Mouse (Mus musculus): ENCODE measurements around the gene Auts2. TPM values are rescaled to one million over a fixed set of nuclear protein-coding genes. Genes with fewer than 3 reads are reported as not detected.

Gene Auts2
- polyA plus RNA-seq, 1 experiment: 9.6 TPM

DNA sequence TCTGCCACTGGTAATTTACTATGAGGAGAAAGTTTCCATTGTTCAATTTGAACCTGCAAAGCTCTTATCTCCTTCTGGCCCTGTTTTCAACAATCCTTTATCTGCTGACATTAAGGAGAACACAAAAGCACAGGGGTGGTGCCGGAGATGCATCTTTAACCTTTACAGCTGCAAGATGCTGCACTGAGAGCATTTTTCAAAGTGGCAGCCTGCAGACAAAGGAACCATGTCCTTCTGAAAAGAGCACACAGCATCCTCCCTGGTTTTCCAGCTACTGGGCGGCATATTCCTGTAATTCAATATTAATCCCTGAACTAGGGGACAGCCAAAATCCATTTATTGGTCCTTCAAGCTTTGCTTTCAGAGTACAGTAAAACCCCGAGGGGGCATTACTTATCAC is 248.7 kb downstream of the Auts2 start:
- Histone ChIP-seq H3K4me3 (replicated peaks; ENCODE audit: extremely low read depth, low read depth, low read length) (no peak overlapping the region), H3K4me1 (ENCODE audit: control insufficient read depth, insufficient read depth, low read length) (no peaks in the 10 kb centered on the region)
- TF ChIP-seq POLR2A (IDR thresholded peaks at IDR 0.05; ENCODE audit: borderline replicate concordance, extremely low read depth, low read depth, low read length) (no peak), CTCF (IDR thresholded peaks at IDR 0.05; ENCODE audit: insufficient read depth, low read length) (no peak)
- no peak for DNase-seq
- 69% methylated on average over 3 of the region's 3 CpGs for WGBS

- TF ChIP-seq CTCF (IDR thresholded peaks at IDR 0.05; ENCODE audit: insufficient read depth, low read length) (no peak), POLR2A (IDR thresholded peaks at IDR 0.05; ENCODE audit: borderline replicate concordance, extremely low read depth, low read depth, low read length) (no peak)
- Histone ChIP-seq H3K4me1 (ENCODE audit: control insufficient read depth, insufficient read depth, low read length) (no peaks in the 10 kb centered on the region), H3K4me3 (replicated peaks; ENCODE audit: extremely low read depth, low read depth, low read length) (no peak overlapping the region)
- WGBS: 81% methylated on average over 2 of the region's 2 CpGs
- DNase-seq: no peak
These were observed 250.2 kb downstream of the Auts2 start for GRCm38 (mm10) chr5:132292932-132293331.

GRCm38 (mm10) chr5:132290606-132291535 is 252.3 kb downstream of the Auts2 start:
- H3K4me3 ChIP-seq (replicated peaks; ENCODE audit: extremely low read depth, low read depth, low read length): no peak overlapping the region
- TF ChIP-seq CTCF (IDR thresholded peaks at IDR 0.05; ENCODE audit: insufficient read depth, low read length) (no peak), POLR2A (IDR thresholded peaks at IDR 0.05; ENCODE audit: borderline replicate concordance, extremely low read depth, low read depth, low read length) (no peak)
- no peak for DNase-seq
- H3K4me1 ChIP-seq (ENCODE audit: control insufficient read depth, insufficient read depth, low read length): no peaks in the 10 kb centered on the region
- WGBS: 67% methylated on average over 13 of the region's 13 CpGs

DNA sequence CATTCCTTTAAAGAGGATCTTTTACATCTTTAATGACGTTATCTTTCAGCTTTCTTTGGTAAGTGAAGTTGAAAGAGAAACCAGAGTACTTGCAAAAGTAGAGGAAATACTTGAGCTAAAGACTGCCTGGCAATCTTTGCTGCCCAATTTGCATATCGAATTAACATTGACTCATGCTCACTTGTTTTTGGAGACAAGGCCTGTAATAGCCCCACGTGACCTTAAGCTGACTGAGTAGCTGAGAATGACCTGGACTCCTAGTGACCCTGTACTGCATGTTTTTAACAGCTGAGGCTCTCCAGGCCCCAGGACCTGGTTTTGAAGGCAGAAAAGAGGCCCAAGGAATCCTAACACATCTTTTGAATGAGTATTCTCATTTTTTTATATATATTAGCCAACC is 259.4 kb downstream of the Auts2 start:
- no peak for DNase-seq
- Histone ChIP-seq H3K4me1 (ENCODE audit: control insufficient read depth, insufficient read depth, low read length) (no peaks in the 10 kb centered on the region), H3K4me3 (replicated peaks; ENCODE audit: extremely low read depth, low read depth, low read length) (no peak overlapping the region)
- no peak for TF ChIP-seq POLR2A (IDR thresholded peaks at IDR 0.05; ENCODE audit: borderline replicate concordance, extremely low read depth, low read depth, low read length)
- no peak for TF ChIP-seq CTCF (IDR thresholded peaks at IDR 0.05; ENCODE audit: insufficient read depth, low read length)
- 57% methylated on average over 3 of the region's 3 CpGs for WGBS

DNA sequence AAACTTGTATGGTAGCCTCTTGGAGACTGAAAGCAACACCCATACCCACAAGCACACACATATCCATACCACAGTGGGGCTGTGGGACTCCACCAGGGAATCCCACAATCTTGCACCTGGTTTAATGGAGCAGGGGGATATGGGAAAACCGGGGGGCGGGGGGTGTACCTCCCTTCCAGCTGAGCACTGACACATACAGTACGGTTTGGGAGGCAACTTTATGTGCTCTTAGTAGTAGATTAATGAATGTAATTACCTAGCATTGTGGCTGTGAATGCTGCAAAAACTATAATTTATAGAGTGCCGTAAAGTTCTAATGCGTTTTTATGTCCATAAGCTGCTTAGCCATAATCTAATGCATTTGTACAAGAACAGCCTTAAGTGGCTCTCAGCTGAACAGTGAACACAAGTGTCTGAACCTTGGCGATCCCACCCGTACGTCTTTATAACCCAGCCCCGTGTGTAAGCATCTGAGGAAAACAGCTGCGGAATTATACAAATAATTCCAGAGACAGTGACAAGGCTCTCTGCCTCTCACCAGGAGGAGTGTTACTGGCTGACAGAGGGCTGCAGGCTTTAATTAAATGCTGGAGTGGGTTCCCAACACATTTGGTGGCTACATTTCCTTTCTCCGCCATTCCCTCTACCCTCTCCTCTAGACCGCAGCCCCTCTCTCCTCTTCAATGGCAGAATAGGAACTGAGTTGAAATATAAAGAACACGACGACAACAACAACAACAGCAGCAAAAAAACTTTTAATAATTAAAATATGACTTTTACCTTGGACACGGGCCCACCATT is 268.8 kb downstream of the Auts2 start:
- 78% methylated on average over 15 of the region's 15 CpGs for WGBS
- TF ChIP-seq POLR2A (IDR thresholded peaks at IDR 0.05; ENCODE audit: borderline replicate concordance, extremely low read depth, low read depth, low read length) (no peak), CTCF (IDR thresholded peaks at IDR 0.05; ENCODE audit: insufficient read depth, low read length) (no peak)
- H3K4me1 ChIP-seq (ENCODE audit: control insufficient read depth, insufficient read depth, low read length): no peaks in the 10 kb centered on the region
- no peak for DNase-seq
- H3K4me3 ChIP-seq (replicated peaks; ENCODE audit: extremely low read depth, low read depth, low read length): no peak overlapping the region

- DNase-seq: no peak
- WGBS: 83% methylated on average over 4 of the region's 4 CpGs
- Histone ChIP-seq H3K4me3 (replicated peaks; ENCODE audit: extremely low read depth, low read depth, low read length) (no peak overlapping the region), H3K4me1 (ENCODE audit: control insufficient read depth, insufficient read depth, low read length) (no peaks in the 10 kb centered on the region)
- no peak for TF ChIP-seq CTCF (IDR thresholded peaks at IDR 0.05; ENCODE audit: insufficient read depth, low read length)
These were observed 271.0 kb downstream of the Auts2 start for GRCm38 (mm10) chr5:132272132-132272531.

DNA sequence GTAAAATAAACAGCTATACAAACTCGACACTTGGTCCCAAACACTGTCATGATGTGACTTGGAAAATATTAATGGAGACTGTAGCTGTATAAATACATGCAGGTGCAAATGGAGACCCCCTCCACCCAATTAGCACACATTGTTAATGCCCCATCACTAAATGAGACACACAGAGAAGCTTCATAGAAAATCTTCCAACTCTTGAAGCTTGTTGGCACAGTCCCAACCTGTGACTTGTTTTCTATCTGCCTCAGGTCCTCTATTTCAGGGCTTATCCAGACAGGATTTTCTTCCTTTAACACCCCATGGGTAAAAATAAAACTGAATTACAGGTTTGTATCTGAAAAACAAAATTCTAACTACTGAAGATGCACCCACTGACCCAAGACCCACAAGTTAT is 272.2 kb downstream of the Auts2 start:
- no peaks in the 10 kb centered on the region for H3K4me1 ChIP-seq (ENCODE audit: control insufficient read depth, insufficient read depth, low read length)
- DNase-seq: no peak
- 80% methylated on average over 1 of the region's 1 CpGs for WGBS
- no peak for TF ChIP-seq CTCF (IDR thresholded peaks at IDR 0.05; ENCODE audit: insufficient read depth, low read length)
- H3K4me3 ChIP-seq (replicated peaks; ENCODE audit: extremely low read depth, low read depth, low read length): no peak overlapping the region

DNA sequence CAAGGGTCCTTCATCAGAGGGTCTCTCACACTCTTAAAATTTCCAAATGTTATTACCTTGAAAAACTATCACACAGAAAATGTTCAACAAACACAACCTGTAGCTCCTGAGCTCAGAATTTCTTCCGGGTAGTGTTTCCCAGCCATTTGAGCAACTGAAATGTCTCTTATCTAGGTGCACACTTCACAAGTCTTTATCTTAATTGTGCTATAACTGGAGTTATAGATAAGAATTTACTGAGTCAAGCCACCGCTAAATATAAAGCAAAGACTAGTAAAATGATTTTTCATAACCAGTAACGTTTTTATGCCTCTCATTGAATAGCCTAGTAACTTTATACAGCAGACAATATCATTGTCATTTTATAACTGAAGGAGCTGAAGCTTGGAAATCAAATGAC is 273.1 kb downstream of the Auts2 start:
- Histone ChIP-seq H3K4me3 (replicated peaks; ENCODE audit: extremely low read depth, low read depth, low read length) (no peak overlapping the region), H3K4me1 (ENCODE audit: control insufficient read depth, insufficient read depth, low read length) (no peaks in the 10 kb centered on the region)
- WGBS: 72% methylated on average over 3 of the region's 3 CpGs
- DNase-seq: no peak
- TF ChIP-seq POLR2A (IDR thresholded peaks at IDR 0.05; ENCODE audit: borderline replicate concordance, extremely low read depth, low read depth, low read length): no peak
- TF ChIP-seq CTCF (IDR thresholded peaks at IDR 0.05; ENCODE audit: insufficient read depth, low read length): no peak

DNA sequence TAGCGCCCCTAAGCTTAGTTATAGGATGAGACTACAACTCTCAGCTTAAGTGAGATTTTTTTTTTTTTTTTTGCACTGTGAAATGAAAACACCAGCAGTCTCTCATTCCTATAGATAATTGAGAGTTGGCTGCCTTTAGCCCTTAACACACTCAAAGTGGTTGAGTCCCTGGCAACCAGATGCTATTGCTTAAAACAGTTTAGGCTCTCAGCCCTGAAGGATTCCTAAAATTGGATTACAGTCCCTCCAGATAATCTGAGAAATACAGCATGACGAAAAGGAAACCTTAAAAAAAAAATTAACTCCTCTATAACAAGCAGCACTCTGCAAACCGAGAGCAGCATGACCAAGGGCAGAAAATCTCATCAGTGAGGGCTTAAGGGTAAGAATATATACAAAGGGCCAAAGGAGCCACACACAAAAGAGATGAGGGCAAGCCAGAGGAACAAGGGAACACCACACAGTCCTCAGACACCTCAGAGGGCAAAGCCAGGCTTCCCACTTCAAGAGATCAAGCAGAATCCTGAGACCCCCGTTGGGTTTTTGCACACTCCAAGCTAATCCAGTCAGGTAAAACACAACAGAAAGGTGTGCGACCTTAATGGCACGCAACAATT is 274.7 kb downstream of the Auts2 start:
- no peak overlapping the region for H3K4me3 ChIP-seq (replicated peaks; ENCODE audit: extremely low read depth, low read depth, low read length)
- TF ChIP-seq CTCF (IDR thresholded peaks at IDR 0.05; ENCODE audit: insufficient read depth, low read length): no peak
- no peak for TF ChIP-seq POLR2A (IDR thresholded peaks at IDR 0.05; ENCODE audit: borderline replicate concordance, extremely low read depth, low read depth, low read length)
- WGBS: 76% methylated on average over 6 of the region's 6 CpGs
- no peaks in the 10 kb centered on the region for H3K4me1 ChIP-seq (ENCODE audit: control insufficient read depth, insufficient read depth, low read length)
- no peak for DNase-seq

All from lung, adult 2 months (tissue).